Mouse (Mus musculus) layer of hippocampus, adult 11-12 months (tissue): ENCODE results near the gene Ube2d2b.
A peak's percentile ranks its signal among the peaks of the same experiment; 100 is the strongest.

ENCODE experiments used
- DNase-seq: peaks from one replicate; pipeline ENCODE4 v3.0.0; 2022; ENCODE audit warnings: low spot score

Ube2d2b gene

GRCm38 (mm10) chr5:107854556-107854955 is 24.7 kb downstream of the Ube2d2b start:
- no peak for DNase-seq

GRCm38 (mm10) chr5:107855546-107855945 is 25.6 kb downstream of the Ube2d2b start:
- DNase-seq: no peak

- DNase-seq: no peak
These were observed 29.1 kb downstream of the Ube2d2b start for GRCm38 (mm10) chr5:107858963-107859362.

- DNase-seq: no peak
These were observed 34.1 kb downstream of the Ube2d2b start for GRCm38 (mm10) chr5:107863971-107864370.

GRCm38 (mm10) chr5:107866127-107867126 is 36.5 kb downstream of the Ube2d2b start:
- no peak for DNase-seq

GRCm38 (mm10) chr5:107867970-107868904 is 38.3 kb downstream of the Ube2d2b start:
- DNase-seq: peak; percentile 17

- DNase-seq: peak; percentile 88
These were observed 39.1 kb downstream of the Ube2d2b start for GRCm38 (mm10) chr5:107868905-107869424.

GRCm38 (mm10) chr5:107869701-107870100 is 39.8 kb downstream of the Ube2d2b start:
- DNase-seq: no peak

GRCm38 (mm10) chr5:107873330-107873729 is 43.4 kb downstream of the Ube2d2b start:
- no peak for DNase-seq

- no peak for DNase-seq
These were observed 44.0 kb downstream of the Ube2d2b start for GRCm38 (mm10) chr5:107873886-107874302.

GRCm38 (mm10) chr5:107874561-107875260 is 44.8 kb downstream of the Ube2d2b start, which contains the start of gene Evi5:
Gene Evi5, minus strand, starts transcription at chr5:107875107.
- DNase-seq: no peak

- DNase-seq: no peak
These were observed 45.3 kb downstream of the Ube2d2b start for GRCm38 (mm10) chr5:107875261-107875611.

GRCm38 (mm10) chr5:107877053-107877452 is 47.2 kb downstream of the Ube2d2b start:
- no peak for DNase-seq

- no peak for DNase-seq
These were observed 50.8 kb downstream of the Ube2d2b start for GRCm38 (mm10) chr5:107880710-107881109.
